Mouse (Mus musculus): ENCODE results near the gene Ppp1r13b.

Ppp1r13b gene

GRCm38 (mm10) chr12:111920046-111920445, 12.1 kb upstream of the Ppp1r13b start:
- in situ Hi-C loops (cut with MboI, MseI): no loop called here

GRCm38 (mm10) chr12:111916514-111917217, 8.8 kb upstream of the Ppp1r13b start:
- in situ Hi-C loops (cut with MboI, MseI): loop anchor here in 1 of 2 experiments (5.0 kb wide), 1 partner anchor 681 kb away; no protein-coding TSS in a partner anchor

- in situ Hi-C loops (cut with MboI, MseI): loop anchor here in 1 of 2 experiments (5.0 kb wide), 1 partner anchor 682 kb away; no protein-coding TSS in a partner anchor
These were observed 7.9 kb upstream of the Ppp1r13b start for GRCm38 (mm10) chr12:111915781-111916180.

- in situ Hi-C loops (cut with MboI, MseI): no loop called here
These were observed 6.1 kb upstream of the Ppp1r13b start for GRCm38 (mm10) chr12:111914031-111914430.

GRCm38 (mm10) chr12:111912802-111913201, 4.9 kb upstream of the Ppp1r13b start:
- in situ Hi-C loops (cut with MboI, MseI): no loop called here

- in situ Hi-C loops (cut with MboI, MseI): no loop called here
These were observed 3.9 kb upstream of the Ppp1r13b start for GRCm38 (mm10) chr12:111911796-111912195.

GRCm38 (mm10) chr12:111911171-111911760, 3.4 kb upstream of the Ppp1r13b start:
- in situ Hi-C loops (cut with MboI, MseI): no loop called here

- in situ Hi-C loops (cut with MboI, MseI): no loop called here
These were observed 1.2 kb upstream of the Ppp1r13b start for GRCm38 (mm10) chr12:111908997-111909550.

- in situ Hi-C loops (cut with MboI, MseI): no loop called here
These were observed 454 bp downstream of the Ppp1r13b start for GRCm38 (mm10) chr12:111907421-111907891.

- in situ Hi-C loops (cut with MboI, MseI): no loop called here
These were observed 1.5 kb downstream of the Ppp1r13b start for GRCm38 (mm10) chr12:111906309-111906875.

- in situ Hi-C loops (cut with MboI, MseI): no loop called here
These were observed 5.4 kb downstream of the Ppp1r13b start for GRCm38 (mm10) chr12:111902488-111902887.

- in situ Hi-C loops (cut with MboI, MseI): no loop called here
These were observed 6.6 kb downstream of the Ppp1r13b start for GRCm38 (mm10) chr12:111901105-111901875.

- in situ Hi-C loops (cut with MboI, MseI): no loop called here
These were observed 8.3 kb downstream of the Ppp1r13b start for GRCm38 (mm10) chr12:111899646-111900045.

GRCm38 (mm10) chr12:111898686-111899085, 9.2 kb downstream of the Ppp1r13b start:
- in situ Hi-C loops (cut with MboI, MseI): no loop called here

- in situ Hi-C loops (cut with MboI, MseI): no loop called here
These were observed 10.8 kb downstream of the Ppp1r13b start for GRCm38 (mm10) chr12:111896908-111897661.

GRCm38 (mm10) chr12:111894082-111894481, 13.8 kb downstream of the Ppp1r13b start:
- in situ Hi-C loops (cut with MboI, MseI): no loop called here

GRCm38 (mm10) chr12:111892981-111893380, 14.9 kb downstream of the Ppp1r13b start:
- in situ Hi-C loops (cut with MboI, MseI): no loop called here

- in situ Hi-C loops (cut with MboI, MseI): no loop called here
These were observed 16.1 kb downstream of the Ppp1r13b start for GRCm38 (mm10) chr12:111891800-111892199.

GRCm38 (mm10) chr12:111889251-111889650, 18.7 kb downstream of the Ppp1r13b start:
- in situ Hi-C loops (cut with MboI, MseI): no loop called here

- in situ Hi-C loops (cut with MboI, MseI): no loop called here
These were observed 19.5 kb downstream of the Ppp1r13b start for GRCm38 (mm10) chr12:111888303-111888864.

All from T-helper 17 cell (primary cell).